Mouse (Mus musculus) liver, embryonic 14.5 days (tissue): ENCODE data around the gene Senp5.
A peak's percentile ranks its signal among the peaks of the same experiment; 100 is the strongest.

Source experiments
- CTCF ChIP-seq: IDR thresholded peaks from 2 replicates; pipeline ENCODE4 v1.5.1; 2016; ENCODE audit warnings: antibody characterized with exemption, low read depth, control low read depth
- EP300 ChIP-seq: IDR thresholded peaks from 2 replicates; pipeline ENCODE4 v1.6.1; 2016; ENCODE audit warnings: antibody characterized with exemption, low read depth

DNA sequence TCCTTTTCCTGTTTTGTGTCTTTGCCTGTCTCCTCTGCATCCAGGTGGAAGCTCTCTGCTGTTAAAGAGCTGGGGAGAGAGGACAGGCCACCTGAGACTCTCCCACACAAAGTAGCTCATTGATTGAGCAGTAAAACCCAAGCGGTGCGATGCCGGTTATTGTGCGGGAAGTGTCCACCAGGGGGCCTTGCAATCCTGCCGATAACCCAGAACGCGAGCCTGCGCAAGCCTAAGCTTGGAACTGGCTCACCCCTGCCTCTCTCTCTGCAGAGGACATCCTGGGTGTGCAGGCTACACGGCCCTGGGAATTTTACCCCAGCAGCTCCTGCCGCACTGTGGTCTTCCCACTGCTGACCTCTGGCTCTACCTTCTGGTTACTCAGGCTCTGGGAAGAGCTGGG lies 59.1 kb downstream of the Senp5 start:
- TF ChIP-seq EP300 (no peak), CTCF (peak; percentile 93)
